Mouse (Mus musculus): ENCODE data around the gene Cat.

DNA sequence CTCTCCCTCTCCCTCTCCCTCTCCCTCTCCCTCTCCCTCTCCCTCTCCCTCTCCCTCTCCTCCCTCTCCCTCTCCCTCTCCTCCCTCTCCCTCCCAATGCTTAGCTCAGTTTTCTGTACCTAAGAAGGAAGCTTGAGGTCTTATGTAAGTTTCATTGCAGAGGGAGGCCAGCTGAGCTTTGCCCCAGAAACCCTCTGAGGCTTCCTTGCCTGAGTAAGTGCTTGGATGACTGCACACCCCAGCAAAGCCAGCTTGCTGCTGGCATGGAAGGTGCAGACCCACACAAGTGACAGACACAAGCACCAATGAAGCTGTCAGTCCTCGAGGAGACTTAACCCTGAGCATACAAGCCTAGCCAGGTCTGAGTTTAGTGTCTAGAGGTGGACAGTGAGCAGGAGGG, 54.2 kb downstream of the Cat start:
- TF ChIP-seq EP300 (optimal IDR thresholded peaks at IDR 0.05) (no peak), CTCF (IDR thresholded peaks at IDR 0.05; ENCODE audit: low read depth) (no peak)
